In genomic region chr13:48871887-48872606, GRCm38 (mm10) we compare ENCODE assay signal across 8 mouse cellular contexts. TPM values are rescaled to one million over a fixed set of nuclear protein-coding genes. Genes with fewer than 3 reads are reported as not detected.
DNase-seq lines count a peak whose midpoint lies in the region; ATAC-seq and TF ChIP-seq lines count a peak whose summit lies in the region.

No protein-coding gene starts in this region.

- H3K27me3 ChIP-seq in E14TG2a.4 (ENCODE audit: insufficient read depth, low read length), result peaks cover 48% of the 10 kb centered on the region
- no peaks in the 10 kb centered on the region for H3K27me3 ChIP-seq in heart, embryonic 10.5 days (ENCODE audit: insufficient read depth, poor library complexity, severe bottlenecking)

- ATAC-seq in monocyte, adult 5-6 weeks (replicated peaks; ENCODE audit: insufficient number of reproducible peaks, low FRiP score, low TSS enrichment, poor library complexity, severe bottlenecking), result peak; percentile 47
- ATAC-seq in cerebellum, adult (ENCODE audit: insufficient number of reproducible peaks, low FRiP score, low TSS enrichment), result no peak

- no peaks in the 10 kb centered on the region for H3K36me3 ChIP-seq in E14TG2a.4 (ENCODE audit: insufficient read depth, low read length)
- H3K36me3 ChIP-seq in heart, embryonic 10.5 days, result no peaks in the 10 kb centered on the region

- WGBS in heart, embryonic 10.5 days, result 65% methylated on average over 7 of the region's 7 CpGs

- H3K4me3 ChIP-seq in E14TG2a.4 (replicated peaks; ENCODE audit: low read length), result peak overlapping the region; percentile 83
- H3K4me3 ChIP-seq in heart, embryonic 10.5 days, result peak overlapping the region; percentile 95

- H3K27ac ChIP-seq in heart, embryonic 10.5 days, result peak overlapping the region; percentile 98

- peaks cover 28% of the 10 kb centered on the region for H3K4me1 ChIP-seq in E14TG2a.4 (replicated peaks; ENCODE audit: low read depth, low read length)
- peaks cover 46% of the 10 kb centered on the region for H3K4me1 ChIP-seq in heart, embryonic 10.5 days

- TF ChIP-seq CTCF in E14TG2a.4 (conservative IDR thresholded peaks at IDR 0.05; ENCODE audit: low read length), result no peak

- peak; percentile 40 for DNase-seq in 416B (ENCODE audit: low read depth)
- no peak for DNase-seq in heart, embryonic 10.5 days (ENCODE audit: low spot score)
- peak; percentile 46 to 76 for DNase-seq in kidney, postnatal 25 days
- DNase-seq in ovary, adult 18-20 months (ENCODE audit: low spot score), result no peak
- no peak for DNase-seq in retina, postnatal 1 day

- no peaks in the 10 kb centered on the region for H3K9me3 ChIP-seq in E14TG2a.4 (ENCODE audit: low read length)
- H3K9me3 ChIP-seq in heart, embryonic 10.5 days, result no peaks in the 10 kb centered on the region

RNA-seq across cellular contexts. Expression of gene Phf2, which starts 1.1 kb away (rescaled TPM):
- 4.1 and 6.8 TPM in 2 replicates for polyA plus RNA-seq in heart, embryonic 10.5 days (2016; fragmentation: Nextera tagmentation; extraction: Ambion mirVana)
- 10.0 to 17.8 TPM (median 13.7 TPM) in 3 replicates for total RNA-seq in monocyte, adult 5-6 weeks (2017)

Comparison
In these comparisons a context has a peak if more than half of its experiments do, and no peak if none do; other contexts are left out.
1. DNase-seq: peak in 416B (single experiment) and kidney, postnatal 25 days (2 of 2); none in heart, embryonic 10.5 days (single experiment), ovary, adult 18-20 months (single experiment) and retina, postnatal 1 day (single experiment).